Mouse (Mus musculus): ENCODE data around the gene Tox2. TPM values are rescaled to one million over a fixed set of nuclear protein-coding genes. Genes with fewer than 3 reads are reported as not detected.

Gene Tox2
- total RNA-seq, 2 experiments from 2014 or later = 1.0 to 1.4 TPM

GRCm38 (mm10) chr2:163300069-163301060 lies 97.4 kb downstream of the Tox2 start:
- intact Hi-C loops (cut with DNase I) = loop anchor here (5.0 kb wide), 1 partner anchor 93 kb away; no protein-coding TSS in a partner anchor
- peak in 1 of 2 experiments; percentile 7 for DNase-seq

GRCm38 (mm10) chr2:163301641-163302040 lies 98.7 kb downstream of the Tox2 start:
- DNase-seq = no peak
- intact Hi-C loops (cut with DNase I) = loop anchor here (5.0 kb wide), 1 partner anchor 94 kb away; no protein-coding TSS in a partner anchor

- intact Hi-C loops (cut with DNase I) = loop anchor here (5.0 kb wide), 1 partner anchor 96 kb away; no protein-coding TSS in a partner anchor
- no peak for DNase-seq
Measured at GRCm38 (mm10) chr2:163303037-163303436, 100.1 kb downstream of the Tox2 start.

DNA sequence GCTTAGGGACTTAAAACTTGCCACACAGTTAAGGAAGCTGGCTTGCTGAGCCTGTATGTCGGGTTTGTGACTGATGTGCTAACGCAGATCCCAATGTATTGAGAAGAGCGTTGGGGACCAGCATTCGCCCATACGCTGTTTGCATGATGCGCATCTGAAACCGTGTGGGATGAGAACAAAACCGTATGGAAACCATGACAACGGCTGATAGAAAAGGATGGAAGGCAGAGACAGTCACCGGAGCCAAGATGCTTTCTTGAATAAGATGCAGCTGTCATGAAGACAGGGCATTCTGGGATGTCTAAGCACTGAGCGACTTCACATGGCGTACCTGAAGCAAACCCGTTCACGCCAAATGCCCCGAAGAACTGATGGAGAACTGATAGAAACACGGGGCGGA lies 106.5 kb downstream of the Tox2 start:
- intact Hi-C loops (cut with DNase I) = no loop called here
- DNase-seq = no peak

GRCm38 (mm10) chr2:163310163-163310688 lies 107.3 kb downstream of the Tox2 start:
- intact Hi-C loops (cut with DNase I) = no loop called here
- no peak for DNase-seq

GRCm38 (mm10) chr2:163317281-163317680 lies 114.4 kb downstream of the Tox2 start:
- intact Hi-C loops (cut with DNase I) = no loop called here
- DNase-seq = no peak

- no peak for DNase-seq
- intact Hi-C loops (cut with DNase I) = no loop called here
Measured at GRCm38 (mm10) chr2:163318777-163319176, 115.9 kb downstream of the Tox2 start.

DNA sequence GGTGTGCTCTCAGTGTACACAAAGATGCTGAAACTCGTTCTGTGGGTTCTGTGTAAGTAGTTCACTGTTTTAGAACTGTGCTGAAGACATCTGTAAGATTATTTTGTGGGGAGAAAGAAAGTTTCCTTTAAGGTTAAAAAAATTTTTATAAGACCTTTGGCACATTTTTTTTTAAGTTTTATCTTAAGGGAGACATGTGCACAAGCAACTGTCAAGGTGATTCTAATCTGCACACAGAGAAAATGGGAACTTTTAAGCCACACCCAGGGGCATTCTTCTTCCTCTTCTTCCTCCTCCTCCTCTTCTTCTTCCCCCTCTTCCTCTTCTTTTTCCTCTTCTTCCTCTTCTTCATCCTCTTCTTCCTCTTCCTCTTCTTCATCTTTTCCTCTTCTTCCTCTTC lies 120.2 kb downstream of the Tox2 start:
- intact Hi-C loops (cut with DNase I) = loop anchor here (5.0 kb wide), 1 partner anchor 66 kb away; no protein-coding TSS in a partner anchor
- DNase-seq = no peak

DNA sequence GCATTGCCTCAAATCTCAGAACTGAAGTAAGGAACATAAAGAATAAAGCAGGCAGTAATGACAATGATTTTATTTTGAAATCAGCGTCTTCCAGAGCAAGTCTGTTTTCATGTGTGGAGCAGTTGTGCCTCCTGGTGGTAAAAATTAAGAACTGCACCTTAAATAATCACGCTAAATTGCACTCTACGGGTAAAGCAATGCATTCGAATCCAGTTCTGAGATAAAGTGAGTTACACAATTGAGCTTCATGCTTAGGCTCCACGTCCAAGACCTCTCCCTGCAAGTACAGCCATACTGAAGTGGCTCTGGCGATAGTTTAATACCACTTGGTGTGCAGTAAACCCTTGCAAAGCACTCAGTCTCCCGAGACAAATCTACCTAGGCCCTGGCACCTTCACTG lies 127.8 kb downstream of the Tox2 start:
- intact Hi-C loops (cut with DNase I) = loop anchor here (1.0 to 5.0 kb wide), 4 partner anchors 229 to 408 kb away; no protein-coding TSS in a partner anchor
- DNase-seq = peak in 1 of 2 experiments; percentile 38

GRCm38 (mm10) chr2:163331423-163331822 lies 128.5 kb downstream of the Tox2 start:
- no peak for DNase-seq

GRCm38 (mm10) chr2:163332368-163333055 lies 129.6 kb downstream of the Tox2 start:
- intact Hi-C loops (cut with DNase I) = loop anchor here (5.0 kb wide), 2 partner anchors 335 to 410 kb away; no protein-coding TSS in a partner anchor
- DNase-seq = no peak

More at GRCm38 (mm10) chr2:163331423-163331822, 128.5 kb downstream of the Tox2 start:
- intact Hi-C loops (cut with DNase I) = loop anchor here (5.0 kb wide), 2 partner anchors 334 to 409 kb away; no protein-coding TSS in a partner anchor

GRCm38 (mm10) chr2:163340263-163340662 lies 137.3 kb downstream of the Tox2 start:
- intact Hi-C loops (cut with DNase I) = loop anchor here (1.0 kb wide), 1 partner anchor 61 kb away; no protein-coding TSS in a partner anchor

DNA sequence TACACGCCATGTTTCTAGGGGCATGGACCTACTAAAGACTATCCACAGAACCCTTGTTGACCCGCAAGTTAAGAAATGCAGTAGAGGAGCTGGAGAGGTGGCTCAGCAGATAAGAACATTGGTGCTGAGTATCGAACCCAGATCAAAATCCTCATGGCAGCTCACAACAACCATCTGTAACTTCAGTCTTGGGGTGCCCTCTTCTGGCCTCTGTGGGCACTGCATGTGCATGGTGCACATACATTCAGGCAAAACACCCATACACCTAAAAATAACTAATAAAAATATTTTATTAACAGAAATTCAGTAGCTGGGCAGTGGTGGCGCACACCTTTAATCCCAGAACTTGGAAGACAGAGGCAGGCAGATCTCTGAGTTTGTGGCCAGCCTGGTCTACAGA lies 140.7 kb downstream of the Tox2 start:
- no peak for DNase-seq

More at GRCm38 (mm10) chr2:163340263-163340662, 137.3 kb downstream of the Tox2 start:
- DNase-seq = peak; percentile 69 to 76

DNA sequence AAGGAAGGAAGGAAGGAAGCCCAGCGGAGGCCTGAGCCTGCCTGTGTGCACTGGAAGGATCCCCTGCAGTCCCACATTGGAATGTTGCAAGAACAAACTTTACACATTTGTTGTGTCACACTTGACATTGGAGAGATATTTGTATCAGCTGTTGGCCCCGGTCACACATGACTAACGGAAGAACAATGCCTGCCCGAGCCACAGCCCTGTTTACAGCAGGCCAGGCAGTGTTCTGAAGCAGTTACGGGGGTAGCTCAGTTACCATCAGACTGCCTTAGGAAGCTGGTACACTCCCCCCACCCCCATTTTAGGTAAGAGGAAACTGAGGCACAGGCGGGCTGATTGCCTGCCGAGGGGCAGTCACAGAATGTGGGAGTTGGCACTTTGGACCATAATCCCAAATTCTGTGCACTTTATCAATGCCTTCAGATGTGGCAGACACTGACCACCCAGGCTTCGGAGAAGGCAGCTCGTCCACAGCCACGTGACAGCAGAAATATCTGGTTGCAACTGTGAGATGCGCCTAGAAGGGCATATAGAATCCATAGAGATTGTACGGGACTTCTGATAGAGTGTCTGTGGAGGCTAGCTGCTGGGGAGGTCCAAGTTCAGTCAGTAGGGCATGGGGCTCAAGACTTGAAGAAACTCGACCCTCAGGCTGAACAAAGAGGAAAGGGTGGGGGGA lies 142.2 kb downstream of the Tox2 start:
- DNase-seq = peak; percentile 36 to 51
- intact Hi-C loops (cut with DNase I) = no loop called here

More for the DNA sequence above, 140.7 kb downstream of the Tox2 start:
- intact Hi-C loops (cut with DNase I) = no loop called here

GRCm38 (mm10) chr2:163346497-163346896 lies 143.6 kb downstream of the Tox2 start:
- intact Hi-C loops (cut with DNase I) = no loop called here
- no peak for DNase-seq

GRCm38 (mm10) chr2:163347517-163348184 lies 144.7 kb downstream of the Tox2 start:
- intact Hi-C loops (cut with DNase I) = no loop called here
- no peak for DNase-seq

DNA sequence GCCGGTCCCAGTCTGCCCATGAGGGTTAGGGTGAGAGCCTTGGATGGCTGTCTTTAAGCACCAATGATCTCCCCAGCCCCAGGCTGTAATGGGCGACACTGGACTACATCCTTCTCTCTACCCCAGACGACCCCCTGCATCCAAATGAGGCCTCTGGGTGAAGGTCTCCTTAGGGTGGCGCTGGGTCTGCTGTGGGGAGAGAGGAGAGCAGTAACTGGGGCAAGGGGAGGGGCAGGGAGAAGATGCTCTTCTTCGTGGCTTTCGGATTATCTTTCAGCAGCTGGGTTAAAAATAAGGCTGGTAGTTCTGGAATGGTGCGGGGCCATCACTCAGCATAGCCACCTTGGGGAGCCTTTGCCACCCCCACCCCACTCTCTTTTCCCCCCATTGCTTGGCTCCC lies 145.8 kb downstream of the Tox2 start:
- DNase-seq = no peak
- intact Hi-C loops (cut with DNase I) = no loop called here

GRCm38 (mm10) chr2:163349411-163349810 lies 146.5 kb downstream of the Tox2 start:
- intact Hi-C loops (cut with DNase I) = no loop called here
- peak in 1 of 2 experiments; percentile 24 for DNase-seq

GRCm38 (mm10) chr2:163350443-163350842 lies 147.5 kb downstream of the Tox2 start:
- intact Hi-C loops (cut with DNase I) = no loop called here
- DNase-seq = no peak
